Comparison of ENCODE assay signal across 8 mouse cellular contexts in genomic region chr1:34433891-34434521, GRCm38 (mm10). TPM values are rescaled to one million over a fixed set of nuclear protein-coding genes. Genes with fewer than 3 reads are reported as not detected.
DNase-seq lines count a peak whose midpoint lies in the region; ATAC-seq and TF ChIP-seq lines count a peak whose summit lies in the region.

No protein-coding gene starts in this region.

- TF ChIP-seq CTCF in embryonic fibroblast, embryonic 13.5 days (IDR thresholded peaks at IDR 0.05; ENCODE audit: borderline replicate concordance, insufficient read depth, low read length) = no peak

- no peaks in the 10 kb centered on the region for H3K4me1 ChIP-seq in embryonic fibroblast, embryonic 13.5 days (ENCODE audit: control insufficient read depth, insufficient read depth, low read length)
- H3K4me1 ChIP-seq in hindbrain, embryonic 11.5 days (replicated peaks; ENCODE audit: control insufficient read depth, insufficient read depth, low read length) = peaks cover 3% of the 10 kb centered on the region; the same call in 1 of the 2 replicates
- peaks cover 45% of the 10 kb centered on the region for H3K4me1 ChIP-seq in liver, embryonic 13.5 days (replicated peaks)
- peaks cover 29% of the 10 kb centered on the region for H3K4me1 ChIP-seq in neural tube, embryonic 13.5 days (replicated peaks)

- H3K4me3 ChIP-seq in embryonic fibroblast, embryonic 13.5 days (ENCODE audit: insufficient read depth, low read length) = peak overlapping the region; percentile 12
- H3K4me3 ChIP-seq in hindbrain, embryonic 11.5 days (ENCODE audit: low read depth, low read length) = peak overlapping the region; percentile 52
- H3K4me3 ChIP-seq in liver, embryonic 13.5 days (replicated peaks) = peak overlapping the region; percentile 78
- peak overlapping the region; percentile 64 for H3K4me3 ChIP-seq in neural tube, embryonic 13.5 days

- peak; percentile 43 for DNase-seq in cerebellum, adult 11-12 months
- DNase-seq in Muller cell, postnatal 12 days (ENCODE audit: inconsistent ontology term) = peak; percentile 39
- peak; percentile 57 for DNase-seq in hindbrain, embryonic 11.5 days (ENCODE audit: low spot score)
- DNase-seq in liver, embryonic 13.5 days = no peak
- no peak for DNase-seq in c-Kit-positive CD71-positive TER-119-positive erythroid progenitor cells, embryonic 14.5 days (ENCODE audit: low spot score)

- no peak overlapping the region; the same call in none of the 2 replicates for H3K27ac ChIP-seq in embryonic fibroblast, embryonic 13.5 days (ENCODE audit: insufficient read depth, low read length)
- H3K27ac ChIP-seq in hindbrain, embryonic 11.5 days (ENCODE audit: low read depth, low read length) = no peak overlapping the region
- peak overlapping the region; percentile 7; the same call in 1 of the 2 replicates for H3K27ac ChIP-seq in liver, embryonic 13.5 days
- peak overlapping the region; percentile 86 for H3K27ac ChIP-seq in neural tube, embryonic 13.5 days (replicated peaks)

- ATAC-seq in cerebellum, adult (ENCODE audit: insufficient number of reproducible peaks, low FRiP score, low TSS enrichment) = no peak
- no peak for ATAC-seq in hindbrain, embryonic 11.5 days (ENCODE audit: low FRiP score)
- ATAC-seq in liver, embryonic 13.5 days (ENCODE audit: low read depth) = no peak
- ATAC-seq in neural tube, embryonic 13.5 days (ENCODE audit: low read depth) = no peak

- WGBS in hindbrain, embryonic 11.5 days = 12% methylated on average over 19 of the region's 19 CpGs
- WGBS in liver, embryonic 13.5 days (ENCODE audit: insufficient replicate concordance) = 14% methylated on average over 19 of the region's 19 CpGs
- 11% methylated on average over 19 of the region's 19 CpGs for WGBS in neural tube, embryonic 13.5 days

- peak overlapping the region; percentile 20; the same call in 1 of the 2 replicates for H3K9ac ChIP-seq in hindbrain, embryonic 11.5 days (ENCODE audit: low read depth, low read length)
- H3K9ac ChIP-seq in liver, embryonic 13.5 days = peak overlapping the region; percentile 62
- peak overlapping the region; percentile 84 for H3K9ac ChIP-seq in neural tube, embryonic 13.5 days

- no peaks in the 10 kb centered on the region for H3K27me3 ChIP-seq in hindbrain, embryonic 11.5 days (ENCODE audit: control insufficient read depth, insufficient read depth, low read length)
- no peaks in the 10 kb centered on the region for H3K27me3 ChIP-seq in liver, embryonic 13.5 days
- no peaks in the 10 kb centered on the region for H3K27me3 ChIP-seq in neural tube, embryonic 13.5 days

- H3K36me3 ChIP-seq in hindbrain, embryonic 11.5 days (ENCODE audit: control insufficient read depth, insufficient read depth, low read length) = no peaks in the 10 kb centered on the region
- H3K36me3 ChIP-seq in liver, embryonic 13.5 days = peaks cover 26% of the 10 kb centered on the region
- H3K36me3 ChIP-seq in neural tube, embryonic 13.5 days = peaks cover 30% of the 10 kb centered on the region

- 0 out of 2 replicates have a peak, but pooled peaks have one; percentile 11 for TF ChIP-seq POLR2A in embryonic fibroblast, embryonic 13.5 days (IDR thresholded peaks at IDR 0.05; ENCODE audit: low read depth, low read length)

- peak overlapping the region; percentile 47 for H3K4me2 ChIP-seq in hindbrain, embryonic 11.5 days (replicated peaks; ENCODE audit: low read depth, low read length)
- H3K4me2 ChIP-seq in liver, embryonic 13.5 days = peak overlapping the region; percentile 73
- H3K4me2 ChIP-seq in neural tube, embryonic 13.5 days = peak overlapping the region; percentile 72

- peaks cover 2% of the 10 kb centered on the region for H3K9me3 ChIP-seq in hindbrain, embryonic 11.5 days (ENCODE audit: control insufficient read depth, low read length)
- H3K9me3 ChIP-seq in liver, embryonic 13.5 days (replicated peaks) = peaks cover 29% of the 10 kb centered on the region
- peaks cover 28% of the 10 kb centered on the region for H3K9me3 ChIP-seq in neural tube, embryonic 13.5 days

RNA-seq across cellular contexts. Expression of gene Ccdc115, which starts 5.5 kb away (rescaled TPM):
- polyA plus RNA-seq in embryonic fibroblast, embryonic 13.5 days (2011; ENCODE audit: insufficient read length, low read depth, missing spikeins) = 15.2 and 18.1 TPM in 2 replicates
- polyA plus RNA-seq in hindbrain, embryonic 11.5 days (2014; fragmentation: Nextera tagmentation; extraction: Ambion mirVana) = 68.5 and 69.2 TPM in 2 replicates
- polyA plus RNA-seq in liver, embryonic 13.5 days (2015; fragmentation: Nextera tagmentation; extraction: Ambion mirVana) = 28.2 and 30.8 TPM in 2 replicates
- 60.7 and 65.1 TPM in 2 replicates for polyA plus RNA-seq in neural tube, embryonic 13.5 days (2015; fragmentation: Nextera tagmentation; extraction: Ambion mirVana)

RNA-seq across cellular contexts. Expression of gene Imp4, which starts 5.6 kb away (rescaled TPM):
- 36.2 and 41.1 TPM in 2 replicates for polyA plus RNA-seq in embryonic fibroblast, embryonic 13.5 days (2011; ENCODE audit: insufficient read length, low read depth, missing spikeins)
- polyA plus RNA-seq in hindbrain, embryonic 11.5 days (2014; fragmentation: Nextera tagmentation; extraction: Ambion mirVana) = 87.7 and 94.5 TPM in 2 replicates
- polyA plus RNA-seq in liver, embryonic 13.5 days (2015; fragmentation: Nextera tagmentation; extraction: Ambion mirVana) = 73.8 and 81.4 TPM in 2 replicates
- 55.5 and 61.0 TPM in 2 replicates for polyA plus RNA-seq in neural tube, embryonic 13.5 days (2015; fragmentation: Nextera tagmentation; extraction: Ambion mirVana)

RNA-seq across cellular contexts. Expression of gene Ptpn18, which starts 25.6 kb away (rescaled TPM):
- polyA plus RNA-seq in embryonic fibroblast, embryonic 13.5 days (2011; ENCODE audit: insufficient read length, low read depth, missing spikeins) = 0.39 TPM in 1 of 2 replicates, not detected in the other
- polyA plus RNA-seq in hindbrain, embryonic 11.5 days (2014; fragmentation: Nextera tagmentation; extraction: Ambion mirVana) = 7.6 and 9.6 TPM in 2 replicates
- 14.4 and 16.9 TPM in 2 replicates for polyA plus RNA-seq in liver, embryonic 13.5 days (2015; fragmentation: Nextera tagmentation; extraction: Ambion mirVana)
- 6.3 and 10.0 TPM in 2 replicates for polyA plus RNA-seq in neural tube, embryonic 13.5 days (2015; fragmentation: Nextera tagmentation; extraction: Ambion mirVana)

Comparison
In these comparisons a context has a peak if more than half of its experiments do, and no peak if none do; other contexts are left out.
1. DNase-seq: peak in cerebellum, adult 11-12 months (single experiment), Muller cell, postnatal 12 days (single experiment) and hindbrain, embryonic 11.5 days (single experiment); none in liver, embryonic 13.5 days (single experiment) and c-Kit-positive CD71-positive TER-119-positive erythroid progenitor cells, embryonic 14.5 days (single experiment).
2. H3K27ac ChIP-seq: peak in liver, embryonic 13.5 days (single experiment) and neural tube, embryonic 13.5 days (single experiment); none in embryonic fibroblast, embryonic 13.5 days (single experiment) and hindbrain, embryonic 11.5 days (single experiment).
3. H3K4me3 ChIP-seq: peak in every context shown above with its lines; median percentile 78 in liver, embryonic 13.5 days; 64 in neural tube, embryonic 13.5 days; 52 in hindbrain, embryonic 11.5 days; 12 in embryonic fibroblast, embryonic 13.5 days.
4. H3K9ac ChIP-seq: peak in every context shown above with its lines; median percentile 84 in neural tube, embryonic 13.5 days; 62 in liver, embryonic 13.5 days; 20 in hindbrain, embryonic 11.5 days.
5. Peak in every context shown above with its lines, with median percentiles within 50 percentile points of each other: H3K4me2 ChIP-seq.